ENCODE assay signal across 16 mouse cellular contexts in the genomic region with DNA sequence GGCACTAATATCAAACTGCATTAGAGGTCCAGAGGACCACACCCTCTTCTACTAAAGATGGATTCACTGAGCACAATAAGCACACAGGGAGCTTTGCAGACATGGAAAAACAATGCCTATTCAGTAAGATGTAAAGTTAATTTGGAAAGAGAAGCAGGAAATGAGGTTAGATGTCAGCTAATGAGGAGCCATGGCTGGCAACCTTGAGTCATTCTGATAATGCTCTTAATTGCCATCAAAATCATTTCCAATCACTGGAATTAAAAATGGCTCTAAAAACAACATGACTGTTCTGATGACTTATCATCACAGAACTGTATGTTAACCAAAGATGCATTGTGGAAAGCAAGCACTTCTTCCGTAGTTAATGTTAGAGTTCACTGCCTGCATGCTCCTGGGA.
"Had no signal": no experiment of that assay in that cellular context is flagged by ENCODE, and none has a peak within 500 bp of the region (broad histone marks: within the 10 kb centered on the region; RNA-seq: fewer than 3 reads in every experiment).

No protein-coding gene starts in this region.

- H3K4me2 ChIP-seq: lung, embryonic 14.5 days; midbrain, embryonic 12.5 days; neural tube, embryonic 12.5 days; stomach, embryonic 15.5 days had no signal

- H3K36me3 ChIP-seq: midbrain, embryonic 12.5 days; neural tube, embryonic 12.5 days; stomach, embryonic 15.5 days had no signal

- H3K4me1 ChIP-seq: megakaryocyte, embryonic 14.5 days; midbrain, embryonic 12.5 days; neural tube, embryonic 12.5 days; stomach, embryonic 15.5 days had no signal

- H3K9ac ChIP-seq: liver, embryonic 14.5 days; lung, embryonic 14.5 days; midbrain, embryonic 12.5 days; neural tube, embryonic 12.5 days; stomach, embryonic 15.5 days had no signal

- DNase-seq: lung, adult 18-20 months; lung, embryonic 14.5 days; lung, postnatal 14 days; lung, postnatal 36 days; midbrain, embryonic 14.5 days; right cerebral cortex, postnatal 14 days; thymus, adult 2 months; thymus, postnatal 25 days; thymus, postnatal 4 days had no signal

- H3K27ac ChIP-seq: liver, embryonic 14.5 days; macrophage; midbrain, embryonic 12.5 days; neural tube, embryonic 12.5 days; stomach, embryonic 15.5 days; stomach, postnatal 0 days had no signal

- H3K27me3 ChIP-seq: megakaryocyte, embryonic 14.5 days; midbrain, embryonic 12.5 days; neural tube, embryonic 12.5 days; stomach, embryonic 15.5 days had no signal

- H3K4me3 ChIP-seq: megakaryocyte, embryonic 14.5 days; midbrain, embryonic 12.5 days; neural tube, embryonic 12.5 days; stomach, embryonic 15.5 days had no signal

- H3K9me3 ChIP-seq: neural tube, embryonic 12.5 days; stomach, embryonic 15.5 days had no signal
